15 mouse cellular contexts compared by ENCODE assay signal in genomic region chr10:105638500-105638899, GRCm38 (mm10).
A peak's percentile ranks its signal among the peaks of the same experiment; 100 is the strongest.
DNase-seq lines count a peak whose midpoint lies in the region; ATAC-seq and TF ChIP-seq lines count a peak whose summit lies in the region.
"Had no signal": no experiment of that assay in that cellular context is flagged by ENCODE, and none has a peak within 500 bp of the region (broad histone marks: within the 10 kb centered on the region; RNA-seq: fewer than 3 reads in every experiment).

No protein-coding gene starts in this region.

- no peaks in the 10 kb centered on the region for H3K4me1 ChIP-seq in kidney, postnatal 0 days (replicated peaks; ENCODE audit: insufficient read depth, low read length)
- H3K4me1 ChIP-seq in hindbrain, embryonic 11.5 days (replicated peaks; ENCODE audit: control insufficient read depth, insufficient read depth, low read length): no peaks in the 10 kb centered on the region
- no peaks in the 10 kb centered on the region for H3K4me1 ChIP-seq in midbrain, embryonic 13.5 days (replicated peaks)
- H3K4me1 ChIP-seq: lung, embryonic 15.5 days; megakaryocyte, embryonic 14.5 days had no signal

- intact Hi-C loops in gastrocnemius, postnatal 14 days (cut with DNase I; ENCODE audit: low total_unique reads): no loop called here

- H3K27ac ChIP-seq in kidney, postnatal 0 days: no peak overlapping the region
- peak overlapping the region; percentile 79 for H3K27ac ChIP-seq in hindbrain, embryonic 11.5 days (ENCODE audit: low read depth, low read length)
- H3K27ac ChIP-seq in midbrain, embryonic 13.5 days: no peak overlapping the region
- H3K27ac ChIP-seq: lung, embryonic 15.5 days had no signal

- H3K4me2 ChIP-seq in kidney, postnatal 0 days (ENCODE audit: low read length): no peak overlapping the region
- H3K4me2 ChIP-seq in hindbrain, embryonic 11.5 days (replicated peaks; ENCODE audit: low read depth, low read length): no peak overlapping the region
- H3K4me2 ChIP-seq in midbrain, embryonic 13.5 days (replicated peaks): no peak overlapping the region
- H3K4me2 ChIP-seq: lung, embryonic 15.5 days had no signal

- no peak for TF ChIP-seq CTCF in kidney, postnatal 0 days (IDR thresholded peaks at IDR 0.05; ENCODE audit: low read depth)

- H3K27me3 ChIP-seq in kidney, postnatal 0 days (ENCODE audit: insufficient read depth, low read length): no peaks in the 10 kb centered on the region
- no peaks in the 10 kb centered on the region for H3K27me3 ChIP-seq in hindbrain, embryonic 11.5 days (ENCODE audit: control insufficient read depth, insufficient read depth, low read length)
- no peaks in the 10 kb centered on the region for H3K27me3 ChIP-seq in midbrain, embryonic 13.5 days
- H3K27me3 ChIP-seq: lung, embryonic 15.5 days; megakaryocyte, embryonic 14.5 days had no signal

- no peak for ATAC-seq in kidney, postnatal 0 days (replicated peaks; ENCODE audit: low FRiP score, low read depth)
- peak; percentile 50 for ATAC-seq in hindbrain, embryonic 11.5 days (ENCODE audit: low FRiP score)
- peak; percentile 7; the same call in 1 of the 2 replicates for ATAC-seq in midbrain, embryonic 13.5 days

- 60% methylated on average over 10 of the region's 10 CpGs for WGBS in kidney, postnatal 0 days
- WGBS in hindbrain, embryonic 11.5 days: 74% methylated on average over 10 of the region's 10 CpGs
- 70% methylated on average over 10 of the region's 10 CpGs for WGBS in midbrain, embryonic 13.5 days

- H3K9me3 ChIP-seq in kidney, postnatal 0 days (replicated peaks; ENCODE audit: low read length): no peaks in the 10 kb centered on the region
- H3K9me3 ChIP-seq in hindbrain, embryonic 11.5 days (ENCODE audit: control insufficient read depth, low read length): no peaks in the 10 kb centered on the region
- no peaks in the 10 kb centered on the region for H3K9me3 ChIP-seq in midbrain, embryonic 13.5 days
- H3K9me3 ChIP-seq: lung, embryonic 15.5 days had no signal

- H3K9ac ChIP-seq in kidney, postnatal 0 days (ENCODE audit: low read depth, low read length): no peak overlapping the region
- no peak overlapping the region for H3K9ac ChIP-seq in hindbrain, embryonic 11.5 days (ENCODE audit: low read depth, low read length)
- no peak overlapping the region for H3K9ac ChIP-seq in midbrain, embryonic 13.5 days (replicated peaks)
- H3K9ac ChIP-seq: lung, embryonic 15.5 days had no signal

- H3K4me3 ChIP-seq in kidney, postnatal 0 days (replicated peaks; ENCODE audit: low read depth, low read length): no peak overlapping the region
- no peak overlapping the region for H3K4me3 ChIP-seq in hindbrain, embryonic 11.5 days (ENCODE audit: low read depth, low read length)
- H3K4me3 ChIP-seq in midbrain, embryonic 13.5 days (replicated peaks): no peak overlapping the region
- H3K4me3 ChIP-seq: lung, embryonic 15.5 days; megakaryocyte, embryonic 14.5 days had no signal

- DNase-seq in kidney, postnatal 0 days (ENCODE audit: low spot score): peak; percentile 11
- no peak for DNase-seq in kidney, adult 11 months
- DNase-seq in hindbrain, embryonic 11.5 days (ENCODE audit: low spot score): no peak
- DNase-seq in retina, postnatal 1 day: peak; percentile 49
- no peak for DNase-seq in gastrocnemius, postnatal 14 days
- DNase-seq in right cerebral cortex, postnatal 10 days (ENCODE audit: low spot score in 2 of 2): no peak
- no peak for DNase-seq in right cerebral cortex, postnatal 25 days
- DNase-seq: adrenal gland, postnatal 36 days; cerebellum, adult 11 months; heart, adult 18-20 months; heart, postnatal 14 days; kidney, adult 18-20 months had no signal

- H3K36me3 ChIP-seq in kidney, postnatal 0 days (ENCODE audit: insufficient read depth, low read length): no peaks in the 10 kb centered on the region
- no peaks in the 10 kb centered on the region for H3K36me3 ChIP-seq in hindbrain, embryonic 11.5 days (ENCODE audit: control insufficient read depth, insufficient read depth, low read length)
- no peaks in the 10 kb centered on the region for H3K36me3 ChIP-seq in midbrain, embryonic 13.5 days
- H3K36me3 ChIP-seq: lung, embryonic 15.5 days had no signal

Comparison
In these comparisons a context has a peak if more than half of its experiments do, and no peak if none do; other contexts are left out.
1. DNase-seq: peak in kidney, postnatal 0 days (single experiment) and retina, postnatal 1 day (single experiment); none in kidney, adult 11 months (single experiment), hindbrain, embryonic 11.5 days (single experiment), gastrocnemius, postnatal 14 days (single experiment), right cerebral cortex, postnatal 10 days (0 of 2) and right cerebral cortex, postnatal 25 days (single experiment).